Mouse (Mus musculus): Measurements from ENCODE around the gene Tcta.
"Not testable (repeated sequence)": the region's sequence is repeated elsewhere in the genome, so short reads cannot be mapped to it uniquely, and the experiment has no call there.

Tcta gene

DNA sequence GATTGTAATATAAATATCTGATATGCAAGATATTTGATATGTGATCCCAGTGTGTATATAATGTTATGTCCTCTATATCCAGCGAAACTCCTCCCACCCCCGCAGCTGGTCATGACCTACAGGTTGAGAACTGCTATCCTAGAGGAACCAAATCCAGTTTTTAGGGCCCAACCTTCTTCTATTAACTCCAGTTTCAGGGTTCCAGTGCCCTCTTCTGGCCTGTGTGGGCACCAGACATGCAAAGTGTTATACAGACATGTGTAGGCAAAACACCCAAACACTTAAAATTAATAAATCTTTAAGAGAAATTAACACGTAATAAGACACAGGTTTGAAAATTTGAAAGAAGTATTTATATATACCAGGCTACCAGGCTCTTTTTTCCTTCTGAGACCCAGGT lies 11.6 kb upstream of the Tcta start:
- DNase-seq (ENCODE audit: low spot score), result no peak

GRCm38 (mm10) chr9:108308141-108308540 lies 2.2 kb upstream of the Tcta start:
- DNase-seq (ENCODE audit: low spot score), result peak; percentile 22

- no peak for DNase-seq (ENCODE audit: low spot score)
These were observed 1.3 kb upstream of the Tcta start for GRCm38 (mm10) chr9:108307021-108307807.

DNA sequence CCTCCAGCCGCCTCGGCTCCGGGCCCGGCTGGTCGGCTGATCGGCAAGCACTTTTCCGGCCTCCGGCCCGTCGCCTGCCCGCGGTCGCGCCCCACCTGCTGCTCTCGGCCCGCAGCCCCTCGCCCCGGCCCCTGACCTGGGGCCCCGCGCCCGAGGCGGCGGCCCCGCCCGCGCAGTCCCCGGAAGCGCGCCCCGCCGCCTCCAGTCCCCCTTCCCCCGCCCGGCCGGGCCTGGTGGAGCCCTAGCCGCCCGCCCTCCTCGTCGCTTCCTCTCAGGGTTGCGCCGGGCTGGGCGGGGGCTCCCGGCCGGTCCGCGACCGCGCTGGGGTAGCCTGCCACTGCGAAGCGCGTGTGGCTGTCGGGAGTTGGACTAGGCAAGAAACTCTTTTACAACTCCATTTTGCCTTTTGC lies 616 bp upstream of the Tcta start:
- peak; percentile 81 for DNase-seq (ENCODE audit: low spot score)

GRCm38 (mm10) chr9:108305170-108305569 lies 790 bp downstream of the Tcta start:
- no peak for DNase-seq (ENCODE audit: low spot score)

DNA sequence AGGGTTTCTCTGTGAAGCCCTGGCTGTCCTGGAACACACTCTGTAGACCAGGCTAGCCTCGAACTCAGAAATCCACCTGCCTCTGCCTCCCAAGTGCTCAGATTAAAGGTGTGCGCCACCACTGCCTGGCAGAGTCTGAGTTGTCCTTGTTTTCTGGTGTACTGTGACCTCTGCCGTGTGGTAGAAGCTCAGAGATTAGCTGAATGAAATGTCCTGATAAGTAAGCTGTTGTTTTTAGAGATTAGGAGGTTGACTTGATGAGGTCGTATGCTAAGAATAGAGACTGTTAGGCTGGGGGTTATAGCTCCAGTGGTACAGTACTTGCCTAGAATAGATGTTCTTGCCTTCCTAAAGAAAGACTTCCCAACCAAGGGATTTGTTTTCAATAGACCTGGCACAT lies 1.2 kb downstream of the Tcta start:
- DNase-seq (ENCODE audit: low spot score), result no peak

GRCm38 (mm10) chr9:108301853-108302252 lies 4.1 kb downstream of the Tcta start:
- no peak for DNase-seq (ENCODE audit: low spot score)

- no peak for DNase-seq (ENCODE audit: low spot score)
These were observed 9.3 kb downstream of the Tcta start, which contains the start of gene Amt for GRCm38 (mm10) chr9:108296453-108297355. Gene Amt (plus strand): TSS chr9:108296853.

DNA sequence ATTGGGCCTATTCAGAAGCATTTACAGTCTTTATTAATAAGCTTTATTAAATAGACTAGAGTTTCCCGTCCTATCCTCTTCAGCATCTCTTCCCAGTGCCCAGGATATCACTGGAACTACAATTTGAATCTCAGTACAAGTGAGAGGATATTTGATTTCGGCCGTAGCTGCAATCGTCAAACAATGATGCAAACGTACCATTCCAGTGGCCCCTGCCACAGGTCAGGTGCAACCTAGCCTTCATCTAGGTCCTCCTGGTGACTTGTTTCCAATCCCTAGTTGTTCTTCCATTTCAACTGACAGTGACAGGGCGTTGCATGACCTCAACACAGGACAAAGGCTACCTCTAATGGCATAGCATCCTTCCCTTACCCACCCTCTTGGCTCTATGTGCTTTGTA lies 15.2 kb downstream of the Tcta start:
- peak; percentile 29 for DNase-seq (ENCODE audit: low spot score)

- DNase-seq (ENCODE audit: low spot score), result peak; percentile 97
These were observed 15.8 kb downstream of the Tcta start, which contains the start of gene Nicn1 for GRCm38 (mm10) chr9:108290016-108290750. Gene Nicn1 (plus strand): TSS chr9:108290429.

DNA sequence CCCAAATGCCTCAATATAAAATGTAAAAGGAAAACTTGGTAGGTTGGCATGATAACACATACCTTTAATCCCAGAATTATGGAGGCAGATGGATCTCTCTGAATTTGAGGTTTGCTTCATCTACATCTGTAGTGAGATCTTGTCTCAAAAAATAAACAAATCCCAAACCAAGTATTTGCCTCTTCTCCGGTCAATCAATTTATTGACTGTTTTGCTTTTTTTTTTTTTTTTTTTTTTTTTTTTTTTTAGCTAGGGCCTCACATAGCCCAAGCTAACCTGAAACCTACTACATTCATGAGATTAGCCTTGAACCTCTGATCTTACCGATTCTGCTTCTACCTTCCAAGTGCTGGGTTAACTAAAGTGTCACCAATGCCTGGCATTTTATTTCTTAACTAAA lies 16.6 kb downstream of the Tcta start:
- DNase-seq (ENCODE audit: low spot score), result no peak

DNA sequence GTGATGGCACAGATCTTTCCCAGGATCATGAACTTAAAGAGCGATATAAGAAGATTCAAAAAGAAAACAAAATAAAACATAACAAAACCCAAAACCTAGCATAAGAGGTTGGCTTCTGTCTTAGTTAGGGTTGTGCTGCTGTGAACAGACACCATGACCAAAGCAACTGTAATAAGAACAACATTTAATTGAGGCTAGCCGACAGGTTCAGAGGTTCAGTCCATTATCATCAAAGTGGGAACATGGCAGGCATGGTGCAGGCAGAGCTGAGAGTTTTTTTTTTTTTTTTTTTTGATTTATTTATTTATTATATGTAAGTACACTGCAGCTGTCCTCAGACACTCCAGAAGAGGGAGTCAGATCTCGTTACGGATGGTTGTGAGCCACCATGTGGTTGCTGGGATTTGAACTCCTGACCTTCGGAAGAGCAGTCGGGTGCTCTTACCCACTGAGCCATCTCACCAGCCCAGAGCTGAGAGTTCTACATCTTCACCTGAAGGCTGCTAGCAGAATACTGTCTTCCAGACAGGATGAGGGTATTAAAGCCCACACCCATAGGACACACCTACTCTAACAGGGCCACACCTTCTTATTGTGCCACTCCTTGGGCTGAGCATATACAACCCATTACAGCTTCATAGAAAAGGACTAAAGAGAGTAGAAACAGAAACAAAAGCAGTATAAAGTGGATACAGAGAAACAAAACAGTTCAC lies 18.3 kb downstream of the Tcta start:
- DNase-seq (ENCODE audit: low spot score), result not testable (repeated sequence)

DNA sequence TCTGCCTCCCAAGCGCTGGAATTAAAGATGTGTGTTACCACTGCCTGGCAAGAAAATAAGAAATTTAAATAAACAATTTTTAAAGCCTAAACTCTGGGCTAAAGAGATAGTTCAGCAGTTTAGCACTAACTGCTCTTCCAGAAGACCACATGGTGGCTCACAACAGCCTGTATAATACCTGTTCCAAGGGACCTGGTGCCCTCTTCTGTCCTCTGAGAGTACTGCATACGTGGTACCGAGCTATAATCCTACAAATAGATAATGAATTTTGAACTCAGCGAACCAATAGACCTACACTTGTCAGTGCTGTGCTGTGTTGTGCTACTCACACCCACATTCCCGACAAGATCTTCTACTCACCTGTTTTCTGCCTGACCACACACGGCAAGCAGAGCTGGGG lies 21.6 kb downstream of the Tcta start:
- peak; percentile 83 for DNase-seq (ENCODE audit: low spot score)

DNA sequence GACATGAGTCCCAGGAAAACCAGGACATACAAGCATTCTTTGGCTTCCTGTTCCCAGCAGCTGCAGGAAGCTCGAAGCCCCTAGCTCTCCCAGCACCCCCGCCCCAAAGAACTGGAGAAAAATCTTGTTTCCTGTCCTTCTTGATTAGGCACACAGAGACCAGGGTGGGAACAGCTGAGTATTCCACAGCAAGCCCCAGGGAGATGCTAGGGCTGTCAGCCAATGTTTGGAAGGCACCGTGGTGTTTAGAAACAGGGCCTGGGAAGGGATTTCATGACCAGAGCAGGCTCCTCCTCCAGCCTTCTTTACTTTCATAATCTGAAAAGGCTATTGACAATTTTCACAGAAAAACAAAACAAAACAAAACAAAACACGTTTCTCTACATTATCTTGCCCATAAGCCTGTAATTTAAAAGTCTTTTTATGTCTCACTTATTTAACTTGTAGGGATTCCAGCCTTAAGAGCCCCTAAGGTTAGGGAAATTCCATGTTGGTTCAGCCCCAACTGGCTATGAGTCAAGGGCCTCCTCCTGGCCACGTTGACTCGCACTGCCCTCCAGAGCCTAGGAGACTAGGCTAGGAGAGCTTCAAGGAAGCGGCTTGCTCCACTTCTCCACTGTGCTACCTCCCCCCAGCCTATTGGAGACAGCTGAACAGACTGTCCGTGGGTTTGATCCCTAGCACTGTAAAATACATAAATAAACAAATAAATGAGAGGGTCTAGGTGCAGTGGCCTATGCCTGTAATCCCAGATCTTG lies 25.7 kb downstream of the Tcta start:
- peak; percentile 69 for DNase-seq (ENCODE audit: low spot score)

DNA sequence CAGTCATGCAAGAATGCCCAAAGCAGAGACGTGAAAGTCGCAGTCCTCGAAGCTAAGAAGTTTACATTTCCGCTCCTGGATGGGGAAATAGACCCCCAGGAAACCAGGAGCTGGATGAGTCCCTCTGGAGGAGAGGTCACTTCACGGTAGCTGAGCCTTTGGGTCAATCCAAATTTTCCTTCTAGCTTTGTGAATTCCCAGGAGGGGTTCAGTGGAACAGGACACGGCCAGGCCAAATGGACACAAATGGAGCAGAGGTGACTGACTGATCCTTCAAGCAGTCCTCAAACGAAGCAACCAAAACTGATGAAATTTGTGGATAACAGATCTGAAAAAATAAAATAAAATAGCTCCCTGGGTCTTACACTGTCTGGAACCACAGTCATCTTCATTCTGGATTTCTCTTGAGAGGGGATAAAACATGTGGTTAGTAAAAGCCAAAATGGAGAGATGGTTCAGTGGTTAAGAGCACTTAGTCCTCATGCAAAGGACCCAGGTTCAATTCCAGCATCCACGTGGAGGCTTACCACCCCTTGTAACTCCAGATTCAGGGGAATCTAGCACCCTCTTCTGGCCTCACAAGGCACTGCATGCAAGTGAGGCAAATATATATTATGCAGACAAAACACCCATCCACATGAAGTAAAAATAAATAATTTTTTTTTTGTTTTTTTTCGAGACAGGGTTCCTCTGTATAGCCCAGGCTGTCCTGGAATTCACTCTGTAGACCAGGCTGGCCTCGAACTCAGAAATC lies 27.1 kb downstream of the Tcta start:
- DNase-seq (ENCODE audit: low spot score), result no peak

GRCm38 (mm10) chr9:108275331-108275659 lies 30.7 kb downstream of the Tcta start:
- DNase-seq (ENCODE audit: low spot score), result no peak

DNA sequence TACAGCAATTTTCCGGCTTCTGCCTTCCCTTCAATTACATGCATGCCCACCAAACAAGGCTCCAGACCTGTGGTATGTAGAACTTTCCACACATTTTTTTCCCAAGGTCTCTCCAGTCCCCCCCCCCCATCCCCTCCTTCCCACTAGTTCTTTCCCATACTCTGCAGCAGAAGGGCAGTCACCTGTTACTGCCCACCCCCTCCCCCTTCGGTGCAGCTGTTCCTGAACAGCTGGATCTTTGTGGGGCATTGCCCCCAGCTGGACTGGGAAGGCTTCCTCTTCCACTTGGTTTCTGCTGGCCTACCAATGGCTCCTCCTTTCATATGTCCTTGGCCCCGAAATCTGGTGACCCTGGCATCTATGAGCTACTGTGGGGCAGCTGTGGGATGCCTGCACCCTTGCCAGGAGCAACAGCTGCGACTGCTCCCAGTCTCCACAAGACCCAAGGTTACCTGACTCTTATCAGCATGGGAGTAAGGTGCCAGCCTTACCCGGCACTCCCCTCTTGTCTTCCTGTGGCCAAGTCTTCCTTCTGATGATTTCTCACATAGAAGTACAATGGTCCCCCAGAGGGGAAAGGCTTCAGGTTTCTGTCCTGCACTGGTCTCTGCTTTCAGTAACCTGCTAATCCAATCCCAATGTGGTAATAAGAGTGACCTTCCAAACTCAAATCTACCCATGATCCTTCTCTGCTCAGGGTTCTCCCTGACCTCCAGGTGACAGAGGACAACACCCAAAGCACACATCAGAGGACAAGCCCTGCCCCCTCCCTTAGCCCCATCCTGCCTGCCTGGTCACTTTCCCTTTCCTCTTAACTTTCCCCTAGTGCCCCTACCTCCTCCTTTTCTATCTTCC lies 31.3 kb downstream of the Tcta start:
- DNase-seq (ENCODE audit: low spot score), result no peak

DNA sequence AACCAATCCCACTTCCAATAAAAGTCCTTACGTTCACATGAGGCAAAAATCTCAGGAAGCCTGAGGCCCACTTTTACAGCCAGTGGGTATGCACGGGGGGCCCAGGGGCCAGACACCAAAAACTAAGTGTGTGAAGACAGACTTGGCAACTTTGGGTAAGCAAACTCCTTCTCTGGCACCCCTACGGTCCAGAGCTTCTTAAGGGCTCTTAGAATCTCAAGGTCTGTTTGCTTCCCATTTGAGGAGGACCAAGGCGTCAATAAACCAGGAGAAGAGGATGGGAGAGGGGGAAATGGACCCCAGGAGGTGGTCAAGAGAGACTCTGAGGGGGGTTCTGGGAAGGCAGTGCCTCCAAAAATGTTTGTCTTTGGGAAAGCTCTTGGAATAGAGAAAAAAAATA lies 32.5 kb downstream of the Tcta start:
- no peak for DNase-seq (ENCODE audit: low spot score)

- DNase-seq (ENCODE audit: low spot score), result no peak
These were observed 33.3 kb downstream of the Tcta start for GRCm38 (mm10) chr9:108272691-108273090.

Measured in MN1 (cell line).